In genomic region chr10:80963031-80963975, GRCm38 (mm10) we compare ENCODE assay signal across 8 mouse cellular contexts. TPM values are rescaled to one million over a fixed set of nuclear protein-coding genes. Genes with fewer than 3 reads are reported as not detected.
DNase-seq lines count a peak whose midpoint lies in the region; ATAC-seq and TF ChIP-seq lines count a peak whose summit lies in the region.
"Had no signal": no experiment of that assay in that cellular context is flagged by ENCODE, and none has a peak within 500 bp of the region (broad histone marks: within the 10 kb centered on the region; RNA-seq: fewer than 3 reads in every experiment).

No protein-coding gene starts in this region.

- no peak for TF ChIP-seq POLR2A in liver, adult 2 months (IDR thresholded peaks at IDR 0.05; ENCODE audit: extremely low read depth, insufficient read depth, low read length)

- H3K27ac ChIP-seq in neural tube, embryonic 15.5 days (replicated peaks) = 0 out of 2 replicates have a peak overlapping the region, but pooled peaks have one; percentile 5
- peak overlapping the region; percentile 85 for H3K27ac ChIP-seq in heart, embryonic 10.5 days
- peak overlapping the region; percentile 70 for H3K27ac ChIP-seq in liver, adult 2 months (replicated peaks; ENCODE audit: insufficient read depth, low read depth, low read length)

- TF ChIP-seq CTCF in liver, adult 2 months (IDR thresholded peaks at IDR 0.05; ENCODE audit: low read depth, low read length) = no peak

- H3K79me2 ChIP-seq in liver, adult 2 months (ENCODE audit: control insufficient read depth, insufficient read depth, low read length) = no peaks in the 10 kb centered on the region

- H3K36me3 ChIP-seq in neural tube, embryonic 15.5 days = no peaks in the 10 kb centered on the region
- H3K36me3 ChIP-seq in heart, embryonic 10.5 days = no peaks in the 10 kb centered on the region
- H3K36me3 ChIP-seq in liver, adult 2 months (ENCODE audit: control insufficient read depth, insufficient read depth, low read length) = no peaks in the 10 kb centered on the region

- no peaks in the 10 kb centered on the region for H3K9me3 ChIP-seq in neural tube, embryonic 15.5 days (replicated peaks)
- no peaks in the 10 kb centered on the region for H3K9me3 ChIP-seq in heart, embryonic 10.5 days

- peaks cover 23% of the 10 kb centered on the region for H3K4me1 ChIP-seq in neural tube, embryonic 15.5 days
- peaks cover 65% of the 10 kb centered on the region for H3K4me1 ChIP-seq in heart, embryonic 10.5 days
- H3K4me1 ChIP-seq in liver, adult 2 months (ENCODE audit: control insufficient read depth, insufficient read depth, low read length) = peaks cover 50% of the 10 kb centered on the region

- no peak overlapping the region for H3K4me3 ChIP-seq in neural tube, embryonic 15.5 days (replicated peaks)
- peak overlapping the region; percentile 6; the same call in 1 of the 2 replicates for H3K4me3 ChIP-seq in heart, embryonic 10.5 days
- H3K4me3 ChIP-seq in liver, adult 2 months (ENCODE audit: insufficient read depth, low read depth, low read length) = no peak overlapping the region
- H3K4me3 ChIP-seq: myocyte had no signal

- peaks cover 4% of the 10 kb centered on the region; the same call in 1 of the 2 replicates for H3K27me3 ChIP-seq in neural tube, embryonic 15.5 days (replicated peaks)
- no peaks in the 10 kb centered on the region for H3K27me3 ChIP-seq in heart, embryonic 10.5 days (ENCODE audit: insufficient read depth, poor library complexity, severe bottlenecking)
- H3K27me3 ChIP-seq in liver, adult 2 months (ENCODE audit: control insufficient read depth, insufficient read depth, low read length) = no peaks in the 10 kb centered on the region

- no peak overlapping the region for H3K9ac ChIP-seq in neural tube, embryonic 15.5 days (replicated peaks)
- no peak overlapping the region; the same call in 1 of the 2 replicates for H3K9ac ChIP-seq in liver, adult 2 months (ENCODE audit: low read depth, low read length)

- no peak overlapping the region for H3K4me2 ChIP-seq in neural tube, embryonic 15.5 days

- WGBS in neural tube, embryonic 15.5 days = 61% methylated on average over 12 of the region's 12 CpGs
- WGBS in heart, embryonic 10.5 days = 38% methylated on average over 12 of the region's 12 CpGs
- 9% methylated on average over 12 of the region's 12 CpGs for WGBS in liver, adult 2 months

- ATAC-seq in neural tube, embryonic 15.5 days (ENCODE audit: low FRiP score) = no peak
- ATAC-seq in activated CD4-positive, CD25-positive, alpha-beta regulatory T cell, adult 4 months = no peak

- DNase-seq in neural tube, embryonic 10.5 days (ENCODE audit: extremely low spot score, low spot score) = no peak
- no peak for DNase-seq in heart, embryonic 10.5 days (ENCODE audit: low spot score)
- peak; percentile 92 for DNase-seq in liver, adult 2 months (ENCODE audit: extremely low read depth, low read depth, low spot score)
- peak; percentile 71 for DNase-seq in testis, postnatal 10 days (ENCODE audit: low spot score)
- DNase-seq in frontal cortex, postnatal 25 days (ENCODE audit: low spot score in 2 of 2) = no peak

RNA-seq across cellular contexts. Expression of gene Gadd45b, which starts 33.4 kb away (rescaled TPM):
- polyA plus RNA-seq in neural tube, embryonic 15.5 days (2015; fragmentation: Nextera tagmentation; extraction: Ambion mirVana) = 9.0 and 11.1 TPM in 2 replicates
- 17.1 and 20.1 TPM in 2 replicates for polyA plus RNA-seq in heart, embryonic 10.5 days (2016; fragmentation: Nextera tagmentation; extraction: Ambion mirVana)
- 2.1 and 8.3 TPM in 2 replicates for total RNA-seq in liver, adult 2 months (2014; rRNA removed)
- 1.4 and 1.8 TPM in 2 replicates for polyA plus RNA-seq in liver, adult 2 months (2012; rRNA removed)
- polyA plus RNA-seq in activated CD4-positive, CD25-positive, alpha-beta regulatory T cell, adult 4 months (2017; shearing (Covaris generic)) = 10 to 100 TPM; 22.8 to 45.2 TPM

RNA-seq across cellular contexts. Expression of gene Lmnb2, which starts 45.3 kb away (rescaled TPM):
- polyA plus RNA-seq in neural tube, embryonic 15.5 days (2015; fragmentation: Nextera tagmentation; extraction: Ambion mirVana) = 39.0 and 39.9 TPM in 2 replicates
- polyA plus RNA-seq in heart, embryonic 10.5 days (2016; fragmentation: Nextera tagmentation; extraction: Ambion mirVana) = 39.7 and 47.3 TPM in 2 replicates
- total RNA-seq in liver, adult 2 months (2014; rRNA removed) = 3.2 and 3.3 TPM in 2 replicates
- polyA plus RNA-seq in liver, adult 2 months (2012; rRNA removed) = 5.5 and 6.6 TPM in 2 replicates
- polyA plus RNA-seq in activated CD4-positive, CD25-positive, alpha-beta regulatory T cell, adult 4 months (2017; shearing (Covaris generic)) = 1 to 10 TPM; 2.8 to 4.5 TPM

RNA-seq across cellular contexts. Expression of gene Gng7, which starts 51.4 kb away (rescaled TPM):
- polyA plus RNA-seq in neural tube, embryonic 15.5 days (2015; fragmentation: Nextera tagmentation; extraction: Ambion mirVana) = 22.8 and 24.9 TPM in 2 replicates
- polyA plus RNA-seq in heart, embryonic 10.5 days (2016; fragmentation: Nextera tagmentation; extraction: Ambion mirVana) = 1.5 and 2.1 TPM in 2 replicates
- 0.09 and 0.13 TPM in 2 replicates for total RNA-seq in liver, adult 2 months (2014; rRNA removed)
- polyA plus RNA-seq in liver, adult 2 months (2012; rRNA removed) = 0.65 TPM in 2 replicates
- not detected for polyA plus RNA-seq in activated CD4-positive, CD25-positive, alpha-beta regulatory T cell, adult 4 months (2017; shearing (Covaris generic))

Comparison
In these comparisons a context has a peak if more than half of its experiments do, and no peak if none do; other contexts are left out.
1. H3K27ac ChIP-seq: peak in every context shown above with its lines; median percentile 85 in heart, embryonic 10.5 days; 70 in liver, adult 2 months; 5 in neural tube, embryonic 15.5 days.
2. DNase-seq: peak in liver, adult 2 months (single experiment) and testis, postnatal 10 days (single experiment); none in neural tube, embryonic 10.5 days (single experiment), heart, embryonic 10.5 days (single experiment) and frontal cortex, postnatal 25 days (0 of 2).